Mouse (Mus musculus): ENCODE measurements around the gene Nox3. TPM values are rescaled to one million over a fixed set of nuclear protein-coding genes. Genes with fewer than 3 reads are reported as not detected.

Nox3 gene
- polyA plus RNA-seq, 1 experiment from 2014 or later: not detected

DNA sequence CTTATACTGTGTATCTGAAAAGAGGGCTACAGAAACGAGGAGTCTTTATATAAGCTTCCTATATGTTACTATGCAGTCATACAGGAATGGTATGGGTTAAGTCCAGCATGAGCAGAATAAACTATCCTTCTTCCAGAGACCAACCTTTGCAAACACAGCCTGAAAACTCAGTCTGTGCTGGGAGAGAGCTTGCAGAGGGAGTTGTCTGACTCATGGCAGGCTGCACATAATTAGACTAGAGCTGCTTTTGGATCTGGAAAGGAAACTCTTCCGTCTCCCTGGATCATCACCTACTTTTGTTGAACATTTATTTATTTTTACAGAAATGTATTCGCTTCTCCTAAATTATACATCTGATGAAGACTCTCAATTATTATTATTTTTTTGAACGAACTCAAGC lies 26.8 kb downstream of the Nox3 start:
- ATAC-seq: no peak
- Histone ChIP-seq H3K4me1 (replicated peaks; ENCODE audit: control insufficient read depth, insufficient read depth, low read length) (no peaks in the 10 kb centered on the region), H3K4me2 (ENCODE audit: low read length) (no peak overlapping the region), H3K9ac (replicated peaks; ENCODE audit: low read depth, low read length) (no peak overlapping the region), H3K9me3 (ENCODE audit: control insufficient read depth, low read length) (no peaks in the 10 kb centered on the region), H3K27me3 (replicated peaks; ENCODE audit: control insufficient read depth, insufficient read depth, low read length) (no peaks in the 10 kb centered on the region), H3K4me3 (replicated peaks; ENCODE audit: low read length) (no peak overlapping the region), H3K36me3 (ENCODE audit: control insufficient read depth, insufficient read depth) (no peaks in the 10 kb centered on the region), H3K27ac (ENCODE audit: low read length) (no peak overlapping the region)
- WGBS: 79% methylated on average over 4 of the region's 4 CpGs

DNA sequence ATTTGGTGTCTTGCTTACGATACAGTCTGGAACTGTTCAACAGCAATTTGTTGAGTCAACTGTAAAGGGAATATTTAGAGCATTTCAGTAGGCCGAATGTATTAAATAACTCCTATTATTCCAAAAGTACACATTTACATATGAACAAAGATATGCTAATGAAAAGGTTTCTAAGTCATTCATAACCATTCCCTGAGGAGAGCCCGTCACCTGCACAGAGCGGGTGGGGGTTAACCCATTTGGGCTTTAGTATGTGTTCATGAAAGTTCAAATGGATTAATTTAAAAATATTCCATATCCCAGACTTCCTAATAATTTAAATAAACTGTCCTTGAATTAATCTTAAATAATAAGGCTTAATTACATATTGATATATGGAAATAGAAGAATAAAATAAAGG lies 28.8 kb downstream of the Nox3 start:
- Histone ChIP-seq H3K4me3 (replicated peaks; ENCODE audit: low read length) (no peak overlapping the region), H3K4me1 (replicated peaks; ENCODE audit: control insufficient read depth, insufficient read depth, low read length) (no peaks in the 10 kb centered on the region), H3K4me2 (ENCODE audit: low read length) (no peak overlapping the region), H3K9me3 (ENCODE audit: control insufficient read depth, low read length) (no peaks in the 10 kb centered on the region), H3K9ac (replicated peaks; ENCODE audit: low read depth, low read length) (no peak overlapping the region), H3K36me3 (ENCODE audit: control insufficient read depth, insufficient read depth) (no peaks in the 10 kb centered on the region), H3K27me3 (replicated peaks; ENCODE audit: control insufficient read depth, insufficient read depth, low read length) (no peaks in the 10 kb centered on the region), H3K27ac (ENCODE audit: low read length) (no peak overlapping the region)
- peak; percentile 61 for ATAC-seq
- 28% methylated on average over 4 of the region's 4 CpGs for WGBS

DNA sequence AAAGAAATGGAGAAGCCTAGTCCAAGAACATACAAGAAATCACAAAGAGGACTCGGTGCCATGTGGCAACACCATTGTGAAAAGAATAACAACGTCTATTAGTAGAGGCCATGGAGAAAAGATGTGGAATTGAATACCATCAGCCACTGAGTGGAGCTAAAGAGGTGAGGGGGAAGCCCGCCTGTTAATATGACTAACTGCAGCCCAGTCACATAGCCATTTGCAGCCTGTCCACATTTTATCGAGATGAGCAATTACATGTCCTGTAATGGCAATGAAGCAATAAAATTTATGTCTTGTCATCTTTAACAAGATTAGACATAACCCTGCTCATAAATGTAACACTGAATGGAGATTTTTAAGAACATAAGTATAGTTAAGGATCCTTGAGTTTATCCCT lies 30.7 kb downstream of the Nox3 start:
- no peak overlapping the region for H3K27ac ChIP-seq (ENCODE audit: low read length)
- no peaks in the 10 kb centered on the region for H3K36me3 ChIP-seq (ENCODE audit: control insufficient read depth, insufficient read depth)
- H3K4me2 ChIP-seq (ENCODE audit: low read length): no peak overlapping the region
- no peak overlapping the region for H3K4me3 ChIP-seq (replicated peaks; ENCODE audit: low read length)
- no peaks in the 10 kb centered on the region for H3K27me3 ChIP-seq (replicated peaks; ENCODE audit: control insufficient read depth, insufficient read depth, low read length)
- H3K4me1 ChIP-seq (replicated peaks; ENCODE audit: control insufficient read depth, insufficient read depth, low read length): no peaks in the 10 kb centered on the region
- 78% methylated on average over 4 of the region's 4 CpGs for WGBS
- H3K9ac ChIP-seq (replicated peaks; ENCODE audit: low read depth, low read length): no peak overlapping the region
- no peaks in the 10 kb centered on the region for H3K9me3 ChIP-seq (ENCODE audit: control insufficient read depth, low read length)
- no peak for ATAC-seq

DNA sequence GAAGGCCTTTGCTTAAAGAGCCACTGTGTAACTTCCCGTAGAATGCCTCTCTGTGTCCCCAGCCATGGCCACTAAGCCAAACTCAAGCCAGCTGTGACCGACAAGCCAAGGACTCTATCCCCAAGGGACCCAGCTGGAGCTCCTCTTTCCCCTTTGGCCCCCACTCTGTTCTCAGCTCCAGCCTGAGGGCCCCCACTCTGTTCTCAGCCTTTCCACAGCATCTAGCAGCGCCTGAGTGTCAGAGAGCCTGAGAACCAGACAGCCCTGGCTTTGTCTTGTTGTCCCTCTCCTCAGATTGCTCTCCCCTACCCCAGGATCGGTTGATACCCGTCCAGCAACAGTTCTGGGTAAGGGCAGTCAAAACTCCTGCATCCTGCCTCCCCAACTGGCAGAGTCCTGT lies 36.6 kb downstream of the Nox3 start:
- Histone ChIP-seq H3K9me3 (ENCODE audit: control insufficient read depth, low read length) (no peaks in the 10 kb centered on the region), H3K9ac (replicated peaks; ENCODE audit: low read depth, low read length) (no peak overlapping the region), H3K4me3 (replicated peaks; ENCODE audit: low read length) (no peak overlapping the region), H3K36me3 (ENCODE audit: control insufficient read depth, insufficient read depth) (no peaks in the 10 kb centered on the region), H3K4me1 (replicated peaks; ENCODE audit: control insufficient read depth, insufficient read depth, low read length) (no peaks in the 10 kb centered on the region), H3K27me3 (replicated peaks; ENCODE audit: control insufficient read depth, insufficient read depth, low read length) (no peaks in the 10 kb centered on the region), H3K27ac (ENCODE audit: low read length) (no peak overlapping the region), H3K4me2 (ENCODE audit: low read length) (no peak overlapping the region)
- WGBS: 90% methylated on average over 5 of the region's 5 CpGs
- ATAC-seq: no peak

DNA sequence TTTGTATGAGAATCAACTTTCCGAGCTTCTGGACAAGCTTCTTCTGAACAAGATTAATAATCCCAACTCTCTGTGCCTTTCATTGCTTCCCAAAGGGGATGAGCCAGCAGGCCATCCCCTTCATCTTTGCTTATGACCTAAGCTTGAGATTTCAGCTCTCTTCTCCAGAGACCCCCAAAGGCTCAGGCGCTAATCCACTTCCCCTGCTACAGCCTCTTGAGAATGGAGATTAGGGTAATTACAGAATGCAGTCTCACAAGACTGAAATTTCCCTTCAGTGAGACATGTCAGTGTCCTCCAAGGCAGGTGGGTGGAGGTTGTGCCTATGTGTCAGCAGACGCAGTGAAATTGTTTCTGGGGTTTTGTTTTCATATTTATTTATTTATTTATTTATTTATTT lies 45.7 kb downstream of the Nox3 start:
- ATAC-seq: no peak

DNA sequence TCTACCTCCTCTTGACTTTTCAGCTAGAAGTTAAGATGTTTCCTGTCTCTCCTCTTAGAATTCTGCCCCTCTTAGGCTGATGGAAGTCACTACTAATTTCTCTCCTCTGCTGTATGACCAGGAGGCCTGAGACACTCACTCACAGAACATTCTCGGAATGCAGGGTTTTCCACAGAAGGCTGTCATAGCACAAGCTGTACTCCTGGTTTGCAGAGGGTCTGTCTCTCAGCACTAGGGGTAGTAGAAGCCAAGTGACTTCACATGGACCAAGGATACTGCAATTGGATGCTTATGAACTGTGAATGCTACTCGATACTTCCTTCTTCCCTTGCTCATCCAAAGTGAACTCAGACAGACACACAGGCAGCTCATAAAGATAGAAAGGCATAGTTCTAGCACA lies 52.5 kb downstream of the Nox3 start:
- Histone ChIP-seq H3K36me3 (ENCODE audit: control insufficient read depth, insufficient read depth) (no peaks in the 10 kb centered on the region), H3K9me3 (ENCODE audit: control insufficient read depth, low read length) (no peaks in the 10 kb centered on the region), H3K9ac (replicated peaks; ENCODE audit: low read depth, low read length) (no peak overlapping the region), H3K4me2 (ENCODE audit: low read length) (no peak overlapping the region), H3K27me3 (replicated peaks; ENCODE audit: control insufficient read depth, insufficient read depth, low read length) (no peaks in the 10 kb centered on the region), H3K27ac (ENCODE audit: low read length) (no peak overlapping the region), H3K4me3 (replicated peaks; ENCODE audit: low read length) (no peak overlapping the region), H3K4me1 (replicated peaks; ENCODE audit: control insufficient read depth, insufficient read depth, low read length) (peaks cover 8% of the 10 kb centered on the region)
- 94% methylated on average over 2 of the region's 2 CpGs for WGBS
- ATAC-seq: no peak

More for the DNA sequence above, 45.7 kb downstream of the Nox3 start:
- Histone ChIP-seq H3K36me3 (ENCODE audit: control insufficient read depth, insufficient read depth) (no peaks in the 10 kb centered on the region), H3K27ac (ENCODE audit: low read length) (no peak overlapping the region), H3K27me3 (replicated peaks; ENCODE audit: control insufficient read depth, insufficient read depth, low read length) (no peaks in the 10 kb centered on the region), H3K9me3 (ENCODE audit: control insufficient read depth, low read length) (no peaks in the 10 kb centered on the region), H3K4me1 (replicated peaks; ENCODE audit: control insufficient read depth, insufficient read depth, low read length) (no peaks in the 10 kb centered on the region; the same call in 1 of the 2 replicates), H3K9ac (replicated peaks; ENCODE audit: low read depth, low read length) (no peak overlapping the region), H3K4me2 (ENCODE audit: low read length) (no peak overlapping the region), H3K4me3 (replicated peaks; ENCODE audit: low read length) (no peak overlapping the region)
- WGBS: 29% methylated on average over 3 of the region's 3 CpGs

DNA sequence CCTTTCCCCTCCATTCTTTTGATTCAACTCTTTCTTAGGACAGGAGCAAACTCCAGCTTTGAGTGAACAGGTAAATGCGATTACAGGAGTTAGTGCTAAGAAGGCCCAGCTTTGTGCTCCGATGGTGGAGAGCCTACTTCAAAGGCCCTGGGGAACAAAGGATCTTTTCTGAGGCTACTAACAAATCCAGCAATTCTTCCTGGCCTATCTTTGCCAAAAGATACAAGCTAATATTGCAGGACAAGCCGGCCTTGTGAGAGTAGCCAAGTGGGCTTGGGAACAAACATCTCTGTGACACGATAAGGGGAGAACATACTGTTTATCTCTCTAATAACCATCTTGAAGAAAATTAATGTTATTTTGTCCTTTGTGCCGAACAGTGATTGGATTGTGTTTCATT lies 54.6 kb downstream of the Nox3 start:
- Histone ChIP-seq H3K4me3 (replicated peaks; ENCODE audit: low read length) (no peak overlapping the region), H3K9ac (replicated peaks; ENCODE audit: low read depth, low read length) (no peak overlapping the region), H3K36me3 (ENCODE audit: control insufficient read depth, insufficient read depth) (no peaks in the 10 kb centered on the region), H3K9me3 (ENCODE audit: control insufficient read depth, low read length) (no peaks in the 10 kb centered on the region), H3K4me2 (ENCODE audit: low read length) (no peak overlapping the region), H3K27ac (ENCODE audit: low read length) (no peak overlapping the region), H3K4me1 (replicated peaks; ENCODE audit: control insufficient read depth, insufficient read depth, low read length) (peaks cover 8% of the 10 kb centered on the region), H3K27me3 (replicated peaks; ENCODE audit: control insufficient read depth, insufficient read depth, low read length) (no peaks in the 10 kb centered on the region; the same call in 1 of the 2 replicates)
- no peak for ATAC-seq
- 12% methylated on average over 5 of the region's 5 CpGs for WGBS

DNA sequence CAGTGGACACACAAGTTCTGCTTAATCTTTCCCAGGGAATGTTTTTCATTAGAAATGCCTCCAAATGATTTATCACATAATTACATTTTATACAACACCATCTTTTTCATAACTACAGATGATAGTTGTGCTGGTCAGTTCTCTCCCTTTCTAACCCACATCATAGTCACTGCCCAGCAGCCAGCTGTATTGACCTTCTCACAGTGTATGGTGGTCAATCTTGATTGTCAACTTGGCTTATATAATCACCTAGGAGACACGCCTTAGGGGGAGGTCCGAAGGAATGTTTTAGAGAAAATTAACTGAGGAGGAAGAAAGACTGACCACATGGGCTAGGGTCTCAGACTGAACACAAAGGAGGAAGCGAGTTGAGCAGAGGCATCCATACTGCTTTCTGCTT lies 57.3 kb downstream of the Nox3 start:
- WGBS: 60% methylated on average over 3 of the region's 3 CpGs
- Histone ChIP-seq H3K4me2 (ENCODE audit: low read length) (no peak overlapping the region), H3K27ac (ENCODE audit: low read length) (no peak overlapping the region), H3K4me1 (replicated peaks; ENCODE audit: control insufficient read depth, insufficient read depth, low read length) (peaks cover 8% of the 10 kb centered on the region), H3K36me3 (ENCODE audit: control insufficient read depth, insufficient read depth) (no peaks in the 10 kb centered on the region), H3K4me3 (replicated peaks; ENCODE audit: low read length) (no peak overlapping the region), H3K27me3 (replicated peaks; ENCODE audit: control insufficient read depth, insufficient read depth, low read length) (no peaks in the 10 kb centered on the region; the same call in 1 of the 2 replicates), H3K9me3 (ENCODE audit: control insufficient read depth, low read length) (no peaks in the 10 kb centered on the region), H3K9ac (replicated peaks; ENCODE audit: low read depth, low read length) (no peak overlapping the region)
- no peak for ATAC-seq

DNA sequence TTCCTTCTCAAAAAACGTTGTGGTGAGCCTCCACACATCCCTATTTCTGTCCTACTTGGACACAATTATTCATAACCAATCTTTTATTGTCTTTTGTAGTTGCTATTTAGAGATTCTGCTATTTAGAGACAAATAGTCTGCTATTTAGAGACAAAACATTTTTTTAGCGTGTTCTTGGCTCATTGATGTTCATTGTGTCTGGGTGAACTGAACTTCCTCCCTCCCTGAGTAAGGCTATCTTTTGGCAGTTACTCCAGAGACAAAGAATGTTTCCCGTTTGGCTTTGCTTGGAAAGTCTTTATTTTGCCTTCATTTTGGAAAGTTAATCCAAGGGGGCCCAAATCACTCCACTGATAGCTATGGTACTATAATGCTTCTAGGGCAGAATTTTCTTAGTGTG lies 63.6 kb downstream of the Nox3 start:
- no peak overlapping the region for H3K9ac ChIP-seq (replicated peaks; ENCODE audit: low read depth, low read length)
- no peaks in the 10 kb centered on the region for H3K4me1 ChIP-seq (replicated peaks; ENCODE audit: control insufficient read depth, insufficient read depth, low read length)
- H3K9me3 ChIP-seq (ENCODE audit: control insufficient read depth, low read length): no peaks in the 10 kb centered on the region
- ATAC-seq: no peak
- H3K4me2 ChIP-seq (ENCODE audit: low read length): no peak overlapping the region
- 54% methylated on average over 3 of the region's 3 CpGs for WGBS
- no peaks in the 10 kb centered on the region for H3K36me3 ChIP-seq (ENCODE audit: control insufficient read depth, insufficient read depth)
- H3K4me3 ChIP-seq (replicated peaks; ENCODE audit: low read length): no peak overlapping the region
- no peaks in the 10 kb centered on the region for H3K27me3 ChIP-seq (replicated peaks; ENCODE audit: control insufficient read depth, insufficient read depth, low read length)
- no peak overlapping the region for H3K27ac ChIP-seq (ENCODE audit: low read length)
